Mouse (Mus musculus) testis, adult 2 months (tissue): ENCODE measurements around the gene Mylip.

Source experiments
- CTCF ChIP-seq: fragments of 200-500 bp; IDR thresholded peaks from 2 replicates; pipeline ENCODE4 v1.5.1; 2012; ENCODE audit warnings: low read depth, mild to moderate bottlenecking, inconsistent platforms, low read length, moderate library complexity; ENCODE audit not compliant: control insufficient read depth, insufficient read depth, insufficient replicate concordance
- POLR2A ChIP-seq: fragments of 200-500 bp; IDR thresholded peaks from 2 replicates; pipeline ENCODE4 v1.6.1; 2012; ENCODE audit warnings: low read depth, mild to moderate bottlenecking, inconsistent platforms, low read length, moderate library complexity; ENCODE audit not compliant: control insufficient read depth

DNA sequence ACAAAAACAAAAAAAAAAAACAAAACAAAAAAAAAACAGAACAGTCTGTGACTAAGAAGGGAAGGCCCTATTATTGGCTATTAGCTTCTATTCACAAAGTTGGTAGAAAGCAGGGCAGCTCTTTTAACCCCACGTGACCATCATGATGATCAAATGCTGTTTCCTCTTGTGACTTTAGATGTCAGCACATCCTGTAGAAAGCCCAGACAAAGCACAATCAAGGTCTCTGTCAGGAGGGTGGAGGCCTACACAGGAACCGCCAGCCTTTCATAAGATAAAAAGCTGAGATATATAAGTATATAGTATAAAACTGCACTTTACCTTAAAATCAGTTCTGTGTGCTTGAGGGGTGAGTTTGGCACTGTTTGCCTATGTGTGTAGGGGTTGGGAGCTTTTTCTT, 17.9 kb upstream of the Mylip start:
- TF ChIP-seq CTCF (no peak), POLR2A (no peak)
